Mouse (Mus musculus) midbrain, postnatal 0 days (tissue): Measurements from ENCODE around the gene Rpl7a. TPM values are rescaled to one million over a fixed set of nuclear protein-coding genes. Genes with fewer than 3 reads are reported as not detected.
A peak's percentile ranks its signal among the peaks of the same experiment; 100 is the strongest.

Source experiments
- ATAC-seq: fragments of 200-750 bp; cut with Nextera tagmentation; 2 replicates; pipeline ENCODE4 v1.8.0; 2017; ENCODE audit warnings: moderate number of reproducible peaks, mild to moderate bottlenecking, moderate TSS enrichment, moderate library complexity; ENCODE audit not compliant: low FRiP score
- DNase-seq: peaks from one replicate; pipeline ENCODE4 v3.0.0-alpha.2; 2015; ENCODE audit warnings: low spot score
- H3K27ac ChIP-seq: fragments of 300-500 bp; sonication (generic); 2 replicates; pipeline ENCODE4 v1.5.1; 2014; ENCODE audit warnings: low read depth, mild to moderate bottlenecking, low read length, mixed read lengths
- H3K27me3 ChIP-seq: fragments of 300-500 bp; sonication (generic); 2 replicates; pipeline ENCODE4 v1.6.1; 2014; ENCODE audit warnings: low read length, control low read depth, mixed read lengths; ENCODE audit not compliant: insufficient read depth
- H3K36me3 ChIP-seq: fragments of 300-500 bp; sonication (generic); 2 replicates; pipeline ENCODE4 v1.6.1; 2014; ENCODE audit warnings: low read length, control low read depth, mixed read lengths; ENCODE audit not compliant: insufficient read depth
- H3K4me1 ChIP-seq: fragments of 300-500 bp; sonication (generic); 2 replicates; pipeline ENCODE4 v1.6.1; 2014; ENCODE audit warnings: mild to moderate bottlenecking, control low read depth, antibody characterized with exemption, low read length, mixed read lengths; ENCODE audit not compliant: insufficient read depth
- H3K4me2 ChIP-seq: fragments of 300-500 bp; sonication (generic); 2 replicates; pipeline ENCODE4 v1.6.1; 2014; ENCODE audit warnings: low read depth, mild to moderate bottlenecking, low read length, mixed read lengths; ENCODE audit not compliant: poor library complexity, severe bottlenecking
- H3K4me3 ChIP-seq: fragments of 300-500 bp; sonication (generic); 2 replicates; pipeline ENCODE4 v1.5.1; 2014; ENCODE audit warnings: low read depth, mild to moderate bottlenecking, low read length, moderate library complexity
- H3K9ac ChIP-seq: fragments of 300-500 bp; sonication (generic); replicated peaks from 2 replicates; pipeline ENCODE4 v1.6.1; 2014; ENCODE audit warnings: mild to moderate bottlenecking, low read length, moderate library complexity, mixed read lengths; ENCODE audit not compliant: poor library complexity, severe bottlenecking
- H3K9me3 ChIP-seq: fragments of 300-500 bp; sonication (generic); 2 replicates; pipeline ENCODE4 v1.6.1; 2016; ENCODE audit warnings: low read length, control low read depth
- CTCF ChIP-seq: IDR thresholded peaks from 2 replicates; pipeline ENCODE4 v1.5.1; 2016; ENCODE audit warnings: antibody characterized with exemption, mild to moderate bottlenecking
- WGBS: fragments of 180-500 bp; shearing (Covaris S2); extraction: QIAGEN DNeasy Blood & Tissue Kit; methylation state at CpG from one replicate; pipeline ENCODE4 v1.1.7; 2014; 5-methylcytosine and 5-hydroxymethylcytosine counted together
- polyA plus RNA-seq: library from polyadenylated mRNA; unstranded; fragments of >200 nt; fragmentation: Nextera tagmentation; extraction: Ambion mirVana; gene quantifications from 2 replicates; pipeline ENCODE4 v1.2.1, GENCODE M21; 2015
- total RNA-seq: library from RNA; depleted of rRNA; stranded (reverse); fragments of >200 nt; gene quantifications from 2 replicates; pipeline ENCODE4 v1.2.3, GENCODE M21; 2014

The Rpl7a gene
- total and polyA plus RNA-seq, 2 experiments from 2014 or later, result 433 to 1,034 TPM

- ATAC-seq (peak; percentile 94), DNase-seq (peak; percentile 94)
- Histone ChIP-seq H3K27me3 (no peaks in the 10 kb centered on the region), H3K4me3 (peak within 1 kb of the TSS; percentile 93), H3K27ac (peak within 1 kb of the TSS; percentile 78), H3K9ac (peak within 1 kb of the TSS; percentile 96), H3K4me2 (peak within 1 kb of the TSS; percentile 91), H3K4me1 (peaks cover 7% of the 10 kb centered on the region; the same call in 1 of the 2 replicates), H3K36me3 (peaks cover 8% of the 10 kb centered on the region), H3K9me3 (no peaks in the 10 kb centered on the region)
- TF ChIP-seq CTCF, result no peak
- 1% methylated on average over 45 of the region's 70 CpGs for WGBS
Observed at GRCm38 (mm10) chr2:26933304-26934055, 22.9 kb downstream of the Rpl7a start, which contains the start of the genes Surf4 and Stkld1. Gene Surf4 (minus strand): TSS chr2:26933928. Gene Stkld1 (plus strand): TSS chr2:26934047.

DNA sequence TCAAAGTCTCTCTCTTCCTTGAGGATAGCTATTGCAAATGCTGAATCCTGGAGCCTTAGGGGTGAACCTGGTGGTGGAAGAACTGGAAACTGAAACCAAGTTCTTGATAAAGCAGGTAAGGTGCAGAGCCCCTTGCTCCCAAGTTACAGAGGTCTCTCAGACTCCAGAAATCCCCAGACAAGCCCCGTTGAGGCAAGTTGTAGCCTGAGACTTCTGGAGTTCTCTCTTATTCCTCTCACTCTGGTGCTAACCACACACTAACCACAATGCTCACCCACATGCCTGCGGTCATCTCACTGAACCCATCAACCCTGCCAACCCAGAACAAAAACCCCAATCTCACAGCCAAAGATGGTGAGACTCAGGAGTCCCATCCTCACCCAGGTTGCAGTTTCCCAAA lies 24.7 kb downstream of the Rpl7a start:
- TF ChIP-seq CTCF, result no peak
- Histone ChIP-seq H3K4me1 (peaks cover 7% of the 10 kb centered on the region; the same call in 1 of the 2 replicates), H3K9me3 (no peaks in the 10 kb centered on the region), H3K27me3 (no peaks in the 10 kb centered on the region), H3K4me3 (no peak overlapping the region), H3K36me3 (peaks cover 3% of the 10 kb centered on the region; the same call in 1 of the 2 replicates), H3K9ac (no peak overlapping the region), H3K27ac (no peak overlapping the region), H3K4me2 (no peak overlapping the region)
- no peak for ATAC-seq
- WGBS, result 88% methylated on average over 2 of the region's 2 CpGs
- DNase-seq, result no peak

DNA sequence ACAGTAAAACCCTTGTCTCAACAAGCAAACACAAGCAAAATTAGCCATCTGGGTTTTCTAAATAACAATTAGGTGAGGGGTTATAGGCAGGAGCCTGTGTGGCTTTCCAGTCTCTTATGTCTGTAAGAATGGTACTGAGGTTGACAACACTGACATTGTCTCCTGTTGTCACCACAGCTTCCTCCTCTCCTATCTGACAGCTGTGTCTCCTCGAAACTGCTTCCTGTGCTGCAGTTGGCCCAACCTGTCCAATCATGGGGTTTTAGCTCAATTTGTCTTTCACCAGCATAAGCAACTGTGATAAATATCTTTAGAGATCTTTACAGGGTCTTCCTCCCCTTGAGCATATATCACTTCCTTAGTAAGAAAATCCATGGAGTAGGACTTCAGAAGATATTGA lies 25.9 kb downstream of the Rpl7a start:
- WGBS, result 62% methylated on average over 1 of the region's 1 CpGs
- TF ChIP-seq CTCF, result no peak
- Histone ChIP-seq H3K4me2 (no peak overlapping the region), H3K27me3 (no peaks in the 10 kb centered on the region), H3K4me1 (peaks cover 5% of the 10 kb centered on the region; the same call in 1 of the 2 replicates), H3K9me3 (no peaks in the 10 kb centered on the region), H3K4me3 (no peak overlapping the region), H3K27ac (no peak overlapping the region), H3K36me3 (no peaks in the 10 kb centered on the region), H3K9ac (no peak overlapping the region)
- DNase-seq, result no peak
- no peak for ATAC-seq

DNA sequence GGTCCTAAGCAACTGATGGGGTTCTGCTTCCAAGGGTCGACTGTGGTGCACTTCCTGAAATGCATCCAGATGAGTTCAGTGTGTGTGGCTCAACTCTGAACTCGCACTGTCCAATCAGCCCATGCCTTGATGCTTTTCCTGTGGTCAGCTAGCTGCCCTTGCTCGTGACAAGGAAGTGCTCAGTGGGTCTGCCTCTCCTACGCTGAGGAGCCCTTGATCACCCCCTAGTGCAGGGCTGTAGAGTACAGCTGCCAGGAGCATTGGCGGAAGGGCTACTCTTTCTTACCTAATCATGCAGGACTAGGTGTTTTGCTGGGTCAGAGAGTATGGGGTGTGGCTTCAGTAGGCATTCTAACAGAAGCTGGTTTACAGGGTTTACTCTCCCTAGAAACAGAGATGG lies 31.0 kb downstream of the Rpl7a start:
- Histone ChIP-seq H3K4me1 (no peaks in the 10 kb centered on the region), H3K36me3 (no peaks in the 10 kb centered on the region), H3K4me2 (no peak overlapping the region), H3K4me3 (no peak overlapping the region), H3K27me3 (no peaks in the 10 kb centered on the region), H3K27ac (no peak overlapping the region), H3K9ac (no peak overlapping the region), H3K9me3 (no peaks in the 10 kb centered on the region)
- WGBS, result 41% methylated on average over 5 of the region's 5 CpGs
- no peak for ATAC-seq
- 0 out of 2 replicates have a peak, but pooled peaks have one; percentile 4 for TF ChIP-seq CTCF
- DNase-seq, result no peak

DNA sequence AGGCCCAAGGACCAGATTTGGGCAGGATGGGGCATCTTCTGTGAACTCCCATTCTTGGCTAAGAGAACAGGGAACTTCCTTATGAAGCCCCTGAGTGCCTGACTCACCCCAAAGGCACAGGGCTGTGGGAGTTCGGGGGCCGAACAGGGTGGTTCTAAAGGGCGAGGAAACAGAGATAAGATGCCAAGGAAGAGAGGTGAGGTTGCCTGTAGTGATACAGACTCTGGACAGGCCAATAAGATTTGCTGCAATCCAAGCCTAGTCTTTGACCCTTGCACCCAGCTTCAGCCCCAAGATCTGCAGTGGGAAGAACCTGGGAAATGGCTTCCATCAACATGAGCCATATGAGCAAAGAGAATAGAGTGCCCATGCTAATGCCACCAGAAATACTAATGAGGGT lies 32.7 kb downstream of the Rpl7a start:
- TF ChIP-seq CTCF, result no peak
- no peak overlapping the region for H3K9ac ChIP-seq
- DNase-seq, result no peak
- no peaks in the 10 kb centered on the region for H3K9me3 ChIP-seq
- no peak for ATAC-seq
- no peak overlapping the region for H3K4me2 ChIP-seq
- no peak overlapping the region for H3K27ac ChIP-seq
- 0 out of 2 replicates have a peak, but pooled peaks cover 5% of the 10 kb centered on the region for H3K36me3 ChIP-seq
- 85% methylated on average over 3 of the region's 3 CpGs for WGBS
- H3K4me1 ChIP-seq, result no peaks in the 10 kb centered on the region
- H3K4me3 ChIP-seq, result no peak overlapping the region
- H3K27me3 ChIP-seq, result no peaks in the 10 kb centered on the region

- Histone ChIP-seq H3K27ac (no peak overlapping the region), H3K9me3 (no peaks in the 10 kb centered on the region), H3K4me2 (no peak overlapping the region), H3K27me3 (no peaks in the 10 kb centered on the region), H3K4me3 (no peak overlapping the region), H3K9ac (no peak overlapping the region), H3K36me3 (peaks cover 44% of the 10 kb centered on the region), H3K4me1 (no peaks in the 10 kb centered on the region)
- TF ChIP-seq CTCF, result no peak
- DNase-seq, result no peak
- ATAC-seq, result no peak
- WGBS, result 84% methylated on average over 2 of the region's 2 CpGs
Observed at GRCm38 (mm10) chr2:26950411-26950810, 39.8 kb downstream of the Rpl7a start.
